Mouse (Mus musculus) liver (tissue): ENCODE measurements around the gene Ilvbl.
A peak's percentile ranks its signal among the peaks of the same experiment; 100 is the strongest.
"Not testable (repeated sequence)": the region's sequence is repeated elsewhere in the genome, so short reads cannot be mapped to it uniquely, and the experiment has no call there.

Source experiments
- DNase-seq: peaks from one replicate; pipeline ENCODE4 v3.0.0-alpha.2; 2020; ENCODE audit warnings: mixed read lengths

The Ilvbl gene

GRCm38 (mm10) chr10:78574250-78575104 is at the start of gene Ilvbl:
TSS of gene Ilvbl (plus strand) at chr10:78574346.
- DNase-seq, result peak; percentile 96

GRCm38 (mm10) chr10:78525071-78525470 is 49.1 kb upstream of the Ilvbl start:
- not testable (repeated sequence) for DNase-seq

GRCm38 (mm10) chr10:78525511-78525910 is 48.6 kb upstream of the Ilvbl start:
- DNase-seq, result no peak

- DNase-seq, result no peak
Measured at GRCm38 (mm10) chr10:78540943-78541342, 33.2 kb upstream of the Ilvbl start.

GRCm38 (mm10) chr10:78565070-78565469 is 9.1 kb upstream of the Ilvbl start:
- no peak for DNase-seq

GRCm38 (mm10) chr10:78569191-78569590 is 5.0 kb upstream of the Ilvbl start:
- DNase-seq, result no peak

- no peak for DNase-seq
Measured at GRCm38 (mm10) chr10:78569686-78570085, 4.5 kb upstream of the Ilvbl start.

GRCm38 (mm10) chr10:78570416-78570815 is 3.7 kb upstream of the Ilvbl start:
- DNase-seq, result no peak

GRCm38 (mm10) chr10:78570897-78571296 is 3.2 kb upstream of the Ilvbl start:
- DNase-seq, result no peak

- DNase-seq, result no peak
Measured at GRCm38 (mm10) chr10:78573226-78573625, 920 bp upstream of the Ilvbl start.

- no peak for DNase-seq
Measured at GRCm38 (mm10) chr10:78575105-78575632, 1.0 kb downstream of the Ilvbl start.

GRCm38 (mm10) chr10:78575690-78576089 is 1.5 kb downstream of the Ilvbl start:
- no peak for DNase-seq

GRCm38 (mm10) chr10:78576435-78577184 is 2.5 kb downstream of the Ilvbl start:
- DNase-seq, result no peak

GRCm38 (mm10) chr10:78578204-78578603 is 4.1 kb downstream of the Ilvbl start:
- no peak for DNase-seq

GRCm38 (mm10) chr10:78581121-78581520 is 7.0 kb downstream of the Ilvbl start:
- no peak for DNase-seq

- DNase-seq, result no peak
Measured at GRCm38 (mm10) chr10:78583347-78583746, 9.2 kb downstream of the Ilvbl start.

- DNase-seq, result no peak
Measured at GRCm38 (mm10) chr10:78583939-78584338, 9.8 kb downstream of the Ilvbl start.

GRCm38 (mm10) chr10:78584996-78585395 is 10.8 kb downstream of the Ilvbl start:
- no peak for DNase-seq

- DNase-seq, result no peak
Measured at GRCm38 (mm10) chr10:78585606-78586005, 11.5 kb downstream of the Ilvbl start.

- no peak for DNase-seq
Measured at GRCm38 (mm10) chr10:78586026-78586425, 11.9 kb downstream of the Ilvbl start.

GRCm38 (mm10) chr10:78589291-78589690 is 15.1 kb downstream of the Ilvbl start:
- no peak for DNase-seq

- no peak for DNase-seq
Measured at GRCm38 (mm10) chr10:78589901-78590300, 15.8 kb downstream of the Ilvbl start.

- DNase-seq, result no peak
Measured at GRCm38 (mm10) chr10:78590744-78591143, 16.6 kb downstream of the Ilvbl start.
